Mouse (Mus musculus) CH12.LX (cell line): ENCODE measurements around the gene Edaradd. TPM values are rescaled to one million over a fixed set of nuclear protein-coding genes. Genes with fewer than 3 reads are reported as not detected.
A peak's percentile ranks its signal among the peaks of the same experiment; 100 is the strongest.

Source experiments
- DNase-seq: peaks from one replicate; pipeline ENCODE4 v3.0.0-alpha.2; 2013; ENCODE audit errors: extremely low read depth
- H3K27ac ChIP-seq: 2 replicates; pipeline ENCODE4 v1.5.1; 2012; ENCODE audit warnings: low read depth, mild to moderate bottlenecking, control low read depth, moderate library complexity; ENCODE audit not compliant: insufficient read depth
- H3K27me3 ChIP-seq: replicated peaks from 2 replicates; pipeline ENCODE3; 2012; ENCODE audit warnings: inconsistent platforms
- H3K36me3 ChIP-seq, 2 experiments: replicated peaks in 1 of 2; 2 replicates each; pipeline versions ENCODE3 to v1.6.1; 2012; ENCODE audit warnings: inconsistent platforms in 1 of 2, low read length in 1 of 2, mild to moderate bottlenecking in 1 of 2, mixed read lengths in 1 of 2, moderate library complexity in 1 of 2; ENCODE audit not compliant: control insufficient read depth in 1 of 2, insufficient read depth in 1 of 2
- H3K4me1 ChIP-seq, 2 experiments: 2 replicates each; pipeline ENCODE4 v1.6.1; 2012; ENCODE audit warnings: inconsistent platforms in 1 of 2, moderate library complexity in 1 of 2; ENCODE audit not compliant: insufficient read depth in 2 of 2, control insufficient read depth in 1 of 2
- H3K4me2 ChIP-seq: 2 replicates; pipeline ENCODE4 v1.6.1; 2012; ENCODE audit warnings: low read depth, mild to moderate bottlenecking, control low read depth; ENCODE audit not compliant: poor library complexity, insufficient read depth, severe bottlenecking
- H3K4me3 ChIP-seq, 3 experiments: fragments of 150-350 bp in 1 of 3; sonication (generic) in 1 of 3; replicated peaks in 1 of 3; 2 replicates each; pipeline versions ENCODE3 to v1.5.1; 2011 to 2012; ENCODE audit warnings: low read depth in 2 of 3, low read length in 2 of 3, mild to moderate bottlenecking in 2 of 3, moderate library complexity in 2 of 3, control low read depth in 1 of 3, improper control_type of control experiment in 1 of 3, inconsistent platforms in 1 of 3, mixed read lengths in 1 of 3; ENCODE audit not compliant: poor library complexity in 1 of 3
- H3K79me2 ChIP-seq: replicated peaks from 2 replicates; pipeline ENCODE4 v1.6.1; 2012; ENCODE audit warnings: mild to moderate bottlenecking, moderate library complexity; ENCODE audit not compliant: control insufficient read depth, poor library complexity, insufficient read depth, severe bottlenecking; ENCODE audit errors: extremely low read depth
- H3K9ac ChIP-seq: 2 replicates; pipeline ENCODE4 v1.6.1; 2012; ENCODE audit warnings: low read depth, mild to moderate bottlenecking, control low read depth, moderate library complexity; ENCODE audit not compliant: insufficient read depth
- H3K9me3 ChIP-seq: replicated peaks from 2 replicates; pipeline ENCODE3; 2012; ENCODE audit warnings: low read length, inconsistent platforms, mixed read lengths
- BHLHE40 ChIP-seq: IDR thresholded peaks from 2 replicates; pipeline ENCODE4 v1.6.1; 2011; ENCODE audit warnings: mild to moderate bottlenecking, low read depth, low read length, improper control_type of control experiment
- CHD2 ChIP-seq: IDR thresholded peaks from 2 replicates; pipeline ENCODE4 v1.6.1; 2011; ENCODE audit warnings: low read length, improper control_type of control experiment
- CTCF ChIP-seq, 2 experiments: IDR thresholded peaks in 1 of 2; conservative IDR thresholded peaks in 1 of 2; 2 replicates each; pipeline ENCODE4 v1.5.1; 2011 to 2012; ENCODE audit warnings: low read depth in 2 of 2, low read length in 2 of 2, improper control_type of control experiment in 1 of 2, inconsistent platforms in 1 of 2, mild to moderate bottlenecking in 1 of 2, moderate library complexity in 1 of 2
- E2F4 ChIP-seq: IDR thresholded peaks from 2 replicates; pipeline ENCODE4 v1.6.1; 2011; ENCODE audit warnings: low read depth, low read length, improper control_type of control experiment; ENCODE audit not compliant: insufficient replicate concordance
- ELF1 ChIP-seq: IDR thresholded peaks from 2 replicates; pipeline ENCODE4 v1.6.1; 2014; ENCODE audit warnings: low read depth, mild to moderate bottlenecking, inconsistent platforms, low read length, improper control_type of control experiment
- EP300 ChIP-seq: IDR thresholded peaks from 2 replicates; pipeline ENCODE4 v1.6.1; 2011; ENCODE audit warnings: low read length, improper control_type of control experiment
- ETS1 ChIP-seq: conservative IDR thresholded peaks from 2 replicates; pipeline ENCODE4 v1.6.1; 2012; ENCODE audit warnings: low read depth, mild to moderate bottlenecking, inconsistent platforms, low read length, improper control_type of control experiment, moderate library complexity
- IRF4 ChIP-seq: IDR thresholded peaks from 2 replicates; pipeline ENCODE4 v1.6.1; 2014; ENCODE audit warnings: low read depth, mild to moderate bottlenecking, inconsistent platforms, low read length, improper control_type of control experiment
- JUND ChIP-seq: conservative IDR thresholded peaks from 2 replicates; pipeline ENCODE4 v1.6.1; 2011; ENCODE audit warnings: low read depth, low read length, improper control_type of control experiment
- KAT2A ChIP-seq: IDR thresholded peaks from 2 replicates; pipeline ENCODE4 v1.6.1; 2012; ENCODE audit warnings: low read length, improper control_type of control experiment, inconsistent platforms; ENCODE audit not compliant: insufficient replicate concordance
- MAFK ChIP-seq: IDR thresholded peaks from 2 replicates; pipeline ENCODE4 v1.6.1; 2011; ENCODE audit warnings: low read length, improper control_type of control experiment; ENCODE audit not compliant: insufficient replicate concordance
- MAX ChIP-seq: IDR thresholded peaks from 2 replicates; pipeline ENCODE4 v1.6.1; 2011; ENCODE audit warnings: low read length, improper control_type of control experiment
- MAZ ChIP-seq: IDR thresholded peaks from 2 replicates; pipeline ENCODE4 v1.6.1; 2012; ENCODE audit warnings: low read depth, mild to moderate bottlenecking, inconsistent platforms, low read length, improper control_type of control experiment, moderate library complexity
- MXI1 ChIP-seq: IDR thresholded peaks from 2 replicates; pipeline ENCODE4 v1.6.1; 2011; ENCODE audit warnings: mild to moderate bottlenecking, low read depth, low read length, improper control_type of control experiment
- MYC ChIP-seq: IDR thresholded peaks from 2 replicates; pipeline ENCODE4 v1.6.1; 2011; ENCODE audit warnings: low read depth, mild to moderate bottlenecking, improper control_type of control experiment, low read length
- POLR2A ChIP-seq: IDR thresholded peaks from 2 replicates; pipeline ENCODE4 v1.6.1; 2011; ENCODE audit warnings: low read depth, mild to moderate bottlenecking, improper control_type of control experiment, low read length
- RAD21 ChIP-seq: IDR thresholded peaks from 2 replicates; pipeline ENCODE4 v1.6.1; 2011; ENCODE audit warnings: low read depth, mild to moderate bottlenecking, low read length, improper control_type of control experiment, moderate library complexity
- RCOR1 ChIP-seq: conservative IDR thresholded peaks from 2 replicates; pipeline ENCODE4 v1.6.1; 2012; ENCODE audit warnings: low read depth, mild to moderate bottlenecking, inconsistent platforms, low read length, improper control_type of control experiment
- SMC3 ChIP-seq: IDR thresholded peaks from 2 replicates; pipeline ENCODE4 v1.6.1; 2011; ENCODE audit warnings: low read depth, low read length, improper control_type of control experiment
- TBP ChIP-seq: conservative IDR thresholded peaks from 2 replicates; pipeline ENCODE4 v1.6.1; 2011; ENCODE audit warnings: low read depth, low read length, improper control_type of control experiment
- TCF12 ChIP-seq: IDR thresholded peaks from 2 replicates; pipeline ENCODE4 v1.6.1; 2014; ENCODE audit warnings: low read depth, mild to moderate bottlenecking, inconsistent platforms, low read length, improper control_type of control experiment
- UBTF ChIP-seq: IDR thresholded peaks from 2 replicates; pipeline ENCODE4 v1.6.1; 2012; ENCODE audit warnings: low read depth, mild to moderate bottlenecking, inconsistent platforms, low read length, improper control_type of control experiment, moderate library complexity
- USF1 ChIP-seq: IDR thresholded peaks from 2 replicates; pipeline ENCODE4 v1.6.1; 2014; ENCODE audit warnings: low read depth, mild to moderate bottlenecking, inconsistent platforms, low read length, improper control_type of control experiment
- USF2 ChIP-seq: conservative IDR thresholded peaks from 2 replicates; pipeline ENCODE4 v1.6.1; 2011; ENCODE audit warnings: low read depth, low read length, improper control_type of control experiment
- ZC3H11A ChIP-seq: IDR thresholded peaks from 2 replicates; pipeline ENCODE4 v1.6.1; 2012; ENCODE audit warnings: low read depth, mild to moderate bottlenecking, inconsistent platforms, low read length, improper control_type of control experiment
- dilution Hi-C: fragments of 300-500 bp; cut with MboI; formaldehyde crosslinking; loops from 2 replicates; pipeline ENCODE4 v1.14.3; 2020; ENCODE audit warnings: low sequenced_read_pairs; ENCODE audit not compliant: extremely low pct_unique_long_range_greater_than_20kb, extremely low pct_ligation_motif_present
- in situ Hi-C: fragments of 300-500 bp; cut with MboI; formaldehyde crosslinking; loops from 3 replicates; pipeline ENCODE4 v1.14.3; 2019; ENCODE audit warnings: low sequenced_read_pairs, low pct_ligation_motif_present, low pct_unique_long_range_greater_than_20kb, mixed read lengths
- polyA plus RNA-seq: library from polyadenylated mRNA; unstranded; fragments of >175 nt; gene quantifications from 2 replicates; pipeline ENCODE4 v1.2.1, GENCODE M21; 2012; ENCODE audit warnings: low read depth; ENCODE audit not compliant: insufficient read length
- total RNA-seq, 2 experiments: library from RNA; depleted of rRNA; stranded (reverse); fragments of 300-350 nt in 1 of 2; fragments of >200 nt in 1 of 2; gene quantifications; 2 replicates each; pipeline ENCODE4 v1.2.3; 2012 to 2014

The Edaradd gene
- total and polyA plus RNA-seq, 3 experiments: 0.16 to 0.68 (median 0.24) TPM

DNA sequence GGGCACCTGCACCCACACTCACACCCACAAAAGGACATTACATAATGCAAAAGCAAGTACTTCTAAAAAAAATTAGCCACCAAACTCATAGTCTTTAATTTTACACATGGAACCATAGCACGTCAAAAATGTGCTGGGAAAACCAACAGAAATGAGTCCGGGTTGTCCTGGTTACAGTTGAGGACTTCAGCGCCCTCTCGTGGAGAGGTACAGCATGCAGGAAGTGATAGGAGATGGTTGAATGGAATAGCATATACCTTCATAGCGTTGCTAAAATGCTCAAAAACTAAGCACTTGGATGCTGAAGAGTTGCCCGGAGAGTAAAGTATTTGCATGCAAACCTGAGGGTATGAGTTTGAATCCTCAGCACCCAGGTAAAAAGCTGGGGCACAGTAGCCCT lies 17.7 kb upstream of the Edaradd start:
- H3K79me2 ChIP-seq: no peaks in the 10 kb centered on the region
- no peak overlapping the region for H3K4me2 ChIP-seq
- in situ Hi-C loops: loop anchor here (25.0 kb wide), 1 partner anchor 149 kb away; no protein-coding TSS in a partner anchor
- TF ChIP-seq ETS1 (no peak), ZC3H11A (peak; percentile 74), CHD2 (no peak), ELF1 (peak; percentile 75), IRF4 (no peak), MAZ (no peak), CTCF (conservative IDR thresholded peaks at IDR 0.05 in 1 of 2, IDR thresholded peaks at IDR 0.05 in 1 of 2; ENCODE audit: low read depth in 2 of 2, low read length in 2 of 2) (peak; percentile 83), RAD21 (peak; percentile 75), SMC3 (peak; percentile 91), TCF12 (no peak), MYC (no peak), RCOR1 (no peak), EP300 (no peak), TBP (no peak), BHLHE40 (peak; percentile 60)
- TF ChIP-seq, all 38 proteins: peak for 6
- Histone ChIP-seq H3K27ac (no peak overlapping the region), H3K4me1 (peaks cover 5 to 19% of the 10 kb centered on the region in 2 experiments), H3K36me3 (no peaks in the 10 kb centered on the region), H3K4me3 (no peak overlapping the region), H3K9me3 (peaks cover 4% of the 10 kb centered on the region), H3K27me3 (no peaks in the 10 kb centered on the region), H3K9ac (no peak overlapping the region)
- dilution Hi-C loops: no loop called here
- DNase-seq: peak; percentile 71

DNA sequence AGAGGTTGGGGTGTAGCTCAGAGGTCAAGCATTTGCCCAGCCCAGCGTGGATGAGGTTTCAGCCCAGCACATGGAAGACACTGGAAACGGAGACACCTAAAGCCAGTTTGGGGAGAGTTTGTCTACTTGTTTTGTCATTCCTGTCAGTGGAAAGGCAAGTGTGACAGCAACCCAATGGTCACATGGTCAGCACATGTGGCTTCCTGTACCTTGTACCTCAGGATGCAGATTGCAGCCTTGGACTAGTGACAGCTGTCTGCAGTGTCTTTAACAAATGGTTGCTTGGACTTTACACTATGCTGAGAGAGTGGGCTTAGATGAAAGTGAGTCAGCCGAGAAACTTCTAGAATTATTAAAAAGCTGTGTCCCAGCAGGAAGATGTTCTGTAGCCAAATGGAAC lies 14.4 kb upstream of the Edaradd start:
- no peaks in the 10 kb centered on the region for H3K79me2 ChIP-seq
- no peak overlapping the region for H3K4me2 ChIP-seq
- dilution Hi-C loops: no loop called here
- in situ Hi-C loops: loop anchor here (25.0 kb wide), 1 partner anchor 153 kb away; no protein-coding TSS in a partner anchor
- H3K4me1 ChIP-seq: peaks cover 0 to 3% of the 10 kb centered on the region in 2 experiments; a peak in 2 of 4 replicates
- H3K36me3 ChIP-seq: no peaks in the 10 kb centered on the region
- no peak overlapping the region for H3K9ac ChIP-seq
- H3K27me3 ChIP-seq: no peaks in the 10 kb centered on the region
- no peak overlapping the region for H3K27ac ChIP-seq
- H3K9me3 ChIP-seq: peaks cover 4% of the 10 kb centered on the region
- no peak for DNase-seq
- no peak overlapping the region for H3K4me3 ChIP-seq
- TF ChIP-seq E2F4 (no peak), RAD21 (no peak), TBP (no peak), ZC3H11A (no peak), KAT2A (no peak), IRF4 (no peak), ELF1 (no peak), SMC3 (no peak), MAFK (no peak), POLR2A (no peak), RCOR1 (no peak), JUND (no peak), MAX (no peak), MXI1 (no peak), USF2 (no peak), CHD2 (no peak), UBTF (no peak), TCF12 (no peak), USF1 (no peak), BHLHE40 (no peak)
